Comparison of ENCODE assay signal across 25 mouse cellular contexts in the genomic region with DNA sequence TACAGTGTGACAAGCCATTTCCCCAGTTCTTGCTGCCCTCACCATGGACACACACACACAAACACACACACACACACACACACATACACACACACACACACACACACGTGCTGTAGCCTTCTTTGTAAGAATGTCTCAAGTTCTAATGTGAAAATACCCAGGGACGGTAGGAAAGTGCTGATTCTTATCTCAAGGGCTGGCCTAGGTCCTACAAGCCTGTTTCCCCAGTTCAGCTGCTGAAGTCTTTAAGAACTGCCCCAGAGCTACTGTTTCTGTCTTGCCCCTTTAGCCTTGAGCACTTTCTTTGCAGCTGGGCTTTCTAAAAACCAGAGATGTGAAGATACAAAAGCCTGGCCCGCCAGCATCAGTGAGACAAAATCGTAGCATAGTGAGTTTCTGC.
DNase-seq lines count a peak whose midpoint lies in the region; ATAC-seq lines count a peak whose summit lies in the region.
"Had no signal": no experiment of that assay in that cellular context is flagged by ENCODE, and none has a peak within 500 bp of the region (broad histone marks: within the 10 kb centered on the region; RNA-seq: fewer than 3 reads in every experiment).

No protein-coding gene starts in this region.

- H3K4me2 ChIP-seq in limb, embryonic 12.5 days = no peak overlapping the region
- H3K4me2 ChIP-seq in forebrain, embryonic 11.5 days (ENCODE audit: low read depth, low read length, severe bottlenecking) = no peak overlapping the region
- H3K4me2 ChIP-seq: embryonic facial prominence, embryonic 12.5 days; forebrain, embryonic 15.5 days; heart, embryonic 12.5 days; hindbrain, embryonic 14.5 days; liver, embryonic 12.5 days; midbrain, embryonic 12.5 days; neural tube, embryonic 12.5 days had no signal

- no peak overlapping the region for H3K9ac ChIP-seq in limb, embryonic 12.5 days (replicated peaks)
- no peak overlapping the region for H3K9ac ChIP-seq in forebrain, embryonic 11.5 days (ENCODE audit: low read length)
- H3K9ac ChIP-seq: embryonic facial prominence, embryonic 12.5 days; forebrain, embryonic 15.5 days; heart, embryonic 12.5 days; hindbrain, embryonic 14.5 days; liver, embryonic 12.5 days; liver, postnatal 0 days; midbrain, embryonic 12.5 days; neural tube, embryonic 12.5 days had no signal

- peak; percentile 36 for DNase-seq in kidney, adult 11 months
- no peak for DNase-seq in kidney, postnatal 10 days
- no peak for DNase-seq in limb, embryonic 10.5 days (ENCODE audit: low spot score)
- DNase-seq in ovary, postnatal 14 days (ENCODE audit: low spot score) = peak; percentile 1
- no peak for DNase-seq in ovary, postnatal 36 days (ENCODE audit: low spot score)
- no peak for DNase-seq in forebrain, embryonic 11.5 days (ENCODE audit: low spot score)
- DNase-seq: cerebellum, adult 11 months; cerebellum, adult 9-10 months; cerebellum, postnatal 36 days; gastrocnemius, postnatal 36 days; thymus, adult 2 months; thymus, postnatal 36 days had no signal

- WGBS in limb, embryonic 12.5 days = 63% methylated on average over 4 of the region's 4 CpGs
- 81% methylated on average over 4 of the region's 4 CpGs for WGBS in limb, embryonic 10.5 days
- 81% methylated on average over 4 of the region's 4 CpGs for WGBS in forebrain, embryonic 11.5 days

- H3K4me3 ChIP-seq in limb, embryonic 12.5 days (replicated peaks) = no peak overlapping the region
- no peak overlapping the region for H3K4me3 ChIP-seq in limb, embryonic 10.5 days
- no peak overlapping the region for H3K4me3 ChIP-seq in forebrain, embryonic 11.5 days (ENCODE audit: low read depth, low read length)
- H3K4me3 ChIP-seq: embryonic facial prominence, embryonic 12.5 days; forebrain, embryonic 15.5 days; heart, adult 2 months; heart, embryonic 12.5 days; liver, embryonic 12.5 days; megakaryocyte, embryonic 14.5 days; midbrain, embryonic 12.5 days; myocyte; neural tube, embryonic 12.5 days had no signal

- no peak for ATAC-seq in limb, embryonic 12.5 days (ENCODE audit: insufficient number of reproducible peaks, insufficient read depth, low FRiP score, low TSS enrichment, low read depth)
- ATAC-seq in forebrain, embryonic 11.5 days (replicated peaks; ENCODE audit: low FRiP score) = no peak
- ATAC-seq: forebrain, embryonic 15.5 days; intestine, postnatal 0 days; liver, embryonic 12.5 days had no signal

- H3K27me3 ChIP-seq in limb, embryonic 12.5 days = no peaks in the 10 kb centered on the region
- no peaks in the 10 kb centered on the region for H3K27me3 ChIP-seq in limb, embryonic 10.5 days (ENCODE audit: low read depth, poor library complexity, severe bottlenecking)
- H3K27me3 ChIP-seq in forebrain, embryonic 11.5 days (ENCODE audit: control insufficient read depth, insufficient read depth, low read length) = no peaks in the 10 kb centered on the region
- H3K27me3 ChIP-seq: embryonic facial prominence, embryonic 12.5 days; forebrain, embryonic 15.5 days; heart, embryonic 12.5 days; liver, embryonic 12.5 days; midbrain, embryonic 12.5 days; neural tube, embryonic 12.5 days had no signal

- H3K27ac ChIP-seq in limb, embryonic 12.5 days = 0 out of 2 replicates have a peak overlapping the region, but pooled peaks have one; percentile 56
- no peak overlapping the region for H3K27ac ChIP-seq in limb, embryonic 10.5 days
- H3K27ac ChIP-seq in forebrain, embryonic 11.5 days (ENCODE audit: low read depth, low read length) = no peak overlapping the region
- H3K27ac ChIP-seq: embryonic facial prominence, embryonic 12.5 days; forebrain, embryonic 15.5 days; heart, adult 2 months; hindbrain, embryonic 14.5 days; liver, embryonic 12.5 days; midbrain, embryonic 12.5 days; neural tube, embryonic 12.5 days had no signal

- H3K9me3 ChIP-seq in limb, embryonic 12.5 days = no peaks in the 10 kb centered on the region
- no peaks in the 10 kb centered on the region for H3K9me3 ChIP-seq in limb, embryonic 10.5 days (replicated peaks)
- no peaks in the 10 kb centered on the region for H3K9me3 ChIP-seq in forebrain, embryonic 11.5 days (ENCODE audit: control insufficient read depth, low read length)
- H3K9me3 ChIP-seq: embryonic facial prominence, embryonic 12.5 days; forebrain, embryonic 15.5 days; heart, embryonic 12.5 days; liver, embryonic 12.5 days; midbrain, embryonic 12.5 days; neural tube, embryonic 12.5 days had no signal

- peaks cover 21% of the 10 kb centered on the region for H3K4me1 ChIP-seq in limb, embryonic 12.5 days (replicated peaks)
- no peaks in the 10 kb centered on the region for H3K4me1 ChIP-seq in limb, embryonic 10.5 days
- no peaks in the 10 kb centered on the region for H3K4me1 ChIP-seq in forebrain, embryonic 11.5 days (replicated peaks; ENCODE audit: control insufficient read depth, insufficient read depth, low read length)
- H3K4me1 ChIP-seq: embryonic facial prominence, embryonic 12.5 days; forebrain, embryonic 15.5 days; heart, embryonic 12.5 days; liver, embryonic 12.5 days; midbrain, embryonic 12.5 days; neural tube, embryonic 12.5 days had no signal

- H3K36me3 ChIP-seq in limb, embryonic 12.5 days = no peaks in the 10 kb centered on the region
- H3K36me3 ChIP-seq in limb, embryonic 10.5 days = no peaks in the 10 kb centered on the region
- no peaks in the 10 kb centered on the region for H3K36me3 ChIP-seq in forebrain, embryonic 11.5 days (ENCODE audit: control insufficient read depth, insufficient read depth, low read length)
- H3K36me3 ChIP-seq: embryonic facial prominence, embryonic 12.5 days; forebrain, embryonic 15.5 days; heart, embryonic 12.5 days; liver, embryonic 12.5 days; midbrain, embryonic 12.5 days; neural tube, embryonic 12.5 days had no signal

Comparison
In these comparisons a context has a peak if more than half of its experiments do, and no peak if none do; other contexts are left out.
1. DNase-seq: peak in kidney, adult 11 months (single experiment) and ovary, postnatal 14 days (single experiment); none in kidney, postnatal 10 days (single experiment), limb, embryonic 10.5 days (single experiment), ovary, postnatal 36 days (single experiment) and forebrain, embryonic 11.5 days (single experiment).